Mouse (Mus musculus): Measurements from ENCODE around the gene Clk2. TPM values are rescaled to one million over a fixed set of nuclear protein-coding genes. Genes with fewer than 3 reads are reported as not detected.
A peak's percentile ranks its signal among the peaks of the same experiment; 100 is the strongest.

Clk2 gene
- polyA plus RNA-seq, 1 experiment from 2014 or later, result 10.2 TPM

DNA sequence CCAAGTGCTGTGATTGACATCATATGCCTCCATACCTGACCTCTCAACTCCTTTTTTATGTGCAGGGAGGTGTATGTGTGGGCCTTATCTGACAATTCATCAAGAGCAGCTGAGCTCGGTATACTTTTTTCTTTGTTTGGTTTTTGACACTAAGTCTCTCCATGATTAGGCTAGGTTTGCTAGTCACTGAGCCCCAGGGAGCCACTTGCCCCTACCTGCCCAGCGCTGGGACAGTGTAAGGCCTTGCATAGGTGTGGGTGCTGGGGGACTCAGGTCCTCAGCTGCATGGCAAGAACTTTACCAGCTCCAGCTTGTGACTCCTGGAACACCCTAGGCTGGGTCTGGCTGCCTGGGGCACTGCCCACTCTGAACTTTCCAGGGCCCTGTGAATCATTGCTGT lies 42.1 kb downstream of the Clk2 start:
- Histone ChIP-seq H3K27ac (replicated peaks) (peak overlapping the region; percentile 76), H3K9me3 (ENCODE audit: control insufficient read depth, low read length) (no peaks in the 10 kb centered on the region), H3K9ac (ENCODE audit: low read length) (no peak overlapping the region), H3K4me2 (replicated peaks; ENCODE audit: low read depth) (no peak overlapping the region), H3K4me3 (ENCODE audit: low read depth, low read length) (no peak overlapping the region), H3K4me1 (replicated peaks; ENCODE audit: control insufficient read depth, insufficient read depth) (0 out of 2 replicates have a peak, but pooled peaks cover 2% of the 10 kb centered on the region), H3K36me3 (ENCODE audit: control insufficient read depth, insufficient read depth, low read length) (peaks cover 34% of the 10 kb centered on the region), H3K27me3 (ENCODE audit: control insufficient read depth, insufficient read depth, low read length) (no peaks in the 10 kb centered on the region)
- TF ChIP-seq EP300 (optimal IDR thresholded peaks at IDR 0.05) (no peak), CTCF (IDR thresholded peaks at IDR 0.05; ENCODE audit: low read depth) (no peak)
- ATAC-seq (ENCODE audit: low FRiP score, low TSS enrichment), result no peak
- no peak for DNase-seq (ENCODE audit: low spot score)
- WGBS, result 69% methylated on average over 2 of the region's 2 CpGs

DNA sequence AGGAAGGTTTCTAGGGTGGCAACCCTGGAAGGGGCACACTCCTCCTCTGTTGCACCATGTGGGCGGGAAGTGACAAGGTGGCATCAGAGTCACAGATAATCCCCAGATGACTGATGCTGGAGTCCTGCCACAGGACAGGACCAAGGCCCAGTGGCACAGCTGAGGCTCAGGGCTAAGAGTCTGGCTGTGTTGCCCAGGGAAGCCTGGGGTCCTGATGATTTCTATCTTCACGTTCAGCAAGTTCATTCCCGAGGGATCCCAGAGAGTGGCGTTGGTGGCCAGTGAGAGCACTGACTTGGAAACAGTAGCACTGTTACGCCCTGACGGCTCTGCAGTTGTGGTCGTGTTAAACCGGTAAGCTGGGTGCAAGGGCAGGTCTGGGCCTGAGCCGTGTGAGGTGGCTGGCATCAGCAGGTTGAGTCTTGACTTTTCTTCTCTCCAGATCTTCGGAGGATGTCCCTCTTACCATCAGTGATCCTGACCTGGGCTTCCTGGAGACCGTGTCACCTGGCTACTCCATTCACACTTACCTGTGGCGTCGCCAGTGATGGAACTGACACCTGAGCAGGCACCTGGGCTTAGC lies 43.6 kb downstream of the Clk2 start:
- 78% methylated on average over 13 of the region's 13 CpGs for WGBS
- H3K27me3 ChIP-seq (ENCODE audit: control insufficient read depth, insufficient read depth, low read length), result no peaks in the 10 kb centered on the region
- peak overlapping the region; percentile 76 for H3K27ac ChIP-seq (replicated peaks)
- H3K9me3 ChIP-seq (ENCODE audit: control insufficient read depth, low read length), result no peaks in the 10 kb centered on the region
- ATAC-seq (ENCODE audit: low FRiP score, low TSS enrichment) (peak; percentile 1; the same call in 1 of the 2 replicates), DNase-seq (ENCODE audit: low spot score) (no peak)
- H3K4me2 ChIP-seq (replicated peaks; ENCODE audit: low read depth), result 0 out of 2 replicates have a peak overlapping the region, but pooled peaks have one; percentile 5
- no peak overlapping the region for H3K9ac ChIP-seq (ENCODE audit: low read length)
- TF ChIP-seq CTCF (IDR thresholded peaks at IDR 0.05; ENCODE audit: low read depth) (no peak), EP300 (optimal IDR thresholded peaks at IDR 0.05) (no peak)
- no peak overlapping the region for H3K4me3 ChIP-seq (ENCODE audit: low read depth, low read length)
- peaks cover 34% of the 10 kb centered on the region for H3K36me3 ChIP-seq (ENCODE audit: control insufficient read depth, insufficient read depth, low read length)
- H3K4me1 ChIP-seq (replicated peaks; ENCODE audit: control insufficient read depth, insufficient read depth), result peaks cover 6% of the 10 kb centered on the region; the same call in 1 of the 2 replicates

DNA sequence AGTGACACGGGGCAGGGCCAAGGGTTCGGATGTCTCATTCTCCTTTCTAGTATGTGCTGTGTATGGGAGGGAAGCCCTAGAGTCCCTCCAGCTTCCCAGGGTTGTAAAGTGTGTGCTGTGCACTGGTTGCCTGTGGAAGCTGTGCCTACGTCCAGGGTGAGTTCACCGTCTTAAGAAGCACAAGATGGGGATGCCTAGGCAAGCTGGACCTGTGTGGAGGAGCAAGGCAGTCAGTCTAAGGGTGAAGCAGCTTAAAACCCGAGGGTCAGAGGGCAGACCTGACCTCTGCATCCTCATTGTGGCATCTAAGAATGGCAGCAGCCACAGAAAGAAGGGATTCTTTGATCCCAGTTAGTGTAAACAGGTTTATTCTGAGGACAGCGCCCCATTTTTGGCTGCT lies 44.1 kb downstream of the Clk2 start:
- ATAC-seq (ENCODE audit: low FRiP score, low TSS enrichment), result no peak
- 82% methylated on average over 6 of the region's 6 CpGs for WGBS
- peak overlapping the region; percentile 46 for H3K27ac ChIP-seq (replicated peaks)

DNA sequence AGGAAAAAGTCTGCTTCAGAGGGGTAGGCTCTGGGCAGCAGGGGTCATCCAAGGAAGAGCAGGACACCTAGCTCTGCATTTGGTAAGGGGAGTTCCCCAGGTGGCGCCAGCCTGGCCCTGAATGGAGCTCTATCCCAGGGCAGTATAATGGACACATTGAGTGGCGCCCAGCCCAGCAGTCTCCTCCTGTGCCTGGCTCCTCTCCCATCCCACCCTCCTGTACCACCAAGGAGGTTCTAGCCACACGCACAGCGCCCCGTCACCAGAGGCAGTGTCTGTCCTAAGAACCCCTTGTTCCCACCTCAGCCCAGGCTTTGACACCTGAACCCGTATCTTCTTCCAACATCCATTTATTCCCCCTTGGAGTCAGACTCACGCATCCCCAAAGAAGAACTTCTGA lies 45.1 kb downstream of the Clk2 start:
- WGBS, result 88% methylated on average over 7 of the region's 7 CpGs
- Histone ChIP-seq H3K27ac (replicated peaks) (no peak overlapping the region), H3K4me2 (replicated peaks; ENCODE audit: low read depth) (no peak overlapping the region), H3K9ac (ENCODE audit: low read length) (no peak overlapping the region), H3K36me3 (ENCODE audit: control insufficient read depth, insufficient read depth, low read length) (peaks cover 34% of the 10 kb centered on the region), H3K27me3 (ENCODE audit: control insufficient read depth, insufficient read depth, low read length) (no peaks in the 10 kb centered on the region), H3K4me1 (replicated peaks; ENCODE audit: control insufficient read depth, insufficient read depth) (peaks cover 4% of the 10 kb centered on the region; the same call in 1 of the 2 replicates), H3K9me3 (ENCODE audit: control insufficient read depth, low read length) (no peaks in the 10 kb centered on the region), H3K4me3 (ENCODE audit: low read depth, low read length) (no peak overlapping the region)
- DNase-seq (ENCODE audit: low spot score), result no peak
- ATAC-seq (ENCODE audit: low FRiP score, low TSS enrichment), result no peak
- TF ChIP-seq EP300 (optimal IDR thresholded peaks at IDR 0.05) (no peak), CTCF (IDR thresholded peaks at IDR 0.05; ENCODE audit: low read depth) (no peak)

More for the DNA sequence above, 44.1 kb downstream of the Clk2 start:
- no peak for TF ChIP-seq EP300 (optimal IDR thresholded peaks at IDR 0.05)
- TF ChIP-seq CTCF (IDR thresholded peaks at IDR 0.05; ENCODE audit: low read depth), result no peak
- Histone ChIP-seq H3K4me1 (replicated peaks; ENCODE audit: control insufficient read depth, insufficient read depth) (peaks cover 4% of the 10 kb centered on the region; the same call in 1 of the 2 replicates), H3K4me3 (ENCODE audit: low read depth, low read length) (no peak overlapping the region), H3K27me3 (ENCODE audit: control insufficient read depth, insufficient read depth, low read length) (no peaks in the 10 kb centered on the region), H3K36me3 (ENCODE audit: control insufficient read depth, insufficient read depth, low read length) (peaks cover 34% of the 10 kb centered on the region), H3K4me2 (replicated peaks; ENCODE audit: low read depth) (0 out of 2 replicates have a peak overlapping the region, but pooled peaks have one; percentile 5), H3K9me3 (ENCODE audit: control insufficient read depth, low read length) (no peaks in the 10 kb centered on the region), H3K9ac (ENCODE audit: low read length) (0 out of 2 replicates have a peak overlapping the region, but pooled peaks have one; percentile 18)
- no peak for DNase-seq (ENCODE audit: low spot score)

DNA sequence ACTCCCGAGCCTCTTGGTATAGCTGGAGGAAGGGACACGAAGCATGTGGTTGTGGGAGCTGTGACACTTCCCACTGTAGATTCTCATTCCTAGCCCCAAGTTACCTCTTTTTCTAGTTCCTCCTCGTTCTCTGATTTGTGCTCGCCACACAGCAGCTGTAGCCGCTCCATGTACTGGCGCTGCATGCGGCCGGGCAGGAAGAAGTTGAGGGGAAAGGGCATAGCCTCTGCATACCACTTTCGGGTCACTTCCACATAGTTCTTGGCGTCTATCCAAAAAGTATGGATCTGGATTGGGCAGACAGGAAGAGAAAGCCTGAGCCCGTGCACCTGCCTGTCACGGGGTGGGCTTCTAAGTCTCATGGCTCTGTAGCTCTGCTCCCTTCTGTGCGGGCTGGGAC lies 45.6 kb downstream of the Clk2 start:
- Histone ChIP-seq H3K4me1 (replicated peaks; ENCODE audit: control insufficient read depth, insufficient read depth) (peaks cover 4% of the 10 kb centered on the region; the same call in 1 of the 2 replicates), H3K9me3 (ENCODE audit: control insufficient read depth, low read length) (no peaks in the 10 kb centered on the region), H3K27ac (replicated peaks) (no peak overlapping the region), H3K36me3 (ENCODE audit: control insufficient read depth, insufficient read depth, low read length) (peaks cover 34% of the 10 kb centered on the region), H3K4me2 (replicated peaks; ENCODE audit: low read depth) (no peak overlapping the region), H3K4me3 (ENCODE audit: low read depth, low read length) (no peak overlapping the region), H3K9ac (ENCODE audit: low read length) (no peak overlapping the region), H3K27me3 (ENCODE audit: control insufficient read depth, insufficient read depth, low read length) (no peaks in the 10 kb centered on the region)
- DNase-seq (ENCODE audit: low spot score) (no peak), ATAC-seq (ENCODE audit: low FRiP score, low TSS enrichment) (no peak)
- WGBS, result 71% methylated on average over 13 of the region's 13 CpGs
- no peak for TF ChIP-seq CTCF (IDR thresholded peaks at IDR 0.05; ENCODE audit: low read depth)
- TF ChIP-seq EP300 (optimal IDR thresholded peaks at IDR 0.05), result no peak

DNA sequence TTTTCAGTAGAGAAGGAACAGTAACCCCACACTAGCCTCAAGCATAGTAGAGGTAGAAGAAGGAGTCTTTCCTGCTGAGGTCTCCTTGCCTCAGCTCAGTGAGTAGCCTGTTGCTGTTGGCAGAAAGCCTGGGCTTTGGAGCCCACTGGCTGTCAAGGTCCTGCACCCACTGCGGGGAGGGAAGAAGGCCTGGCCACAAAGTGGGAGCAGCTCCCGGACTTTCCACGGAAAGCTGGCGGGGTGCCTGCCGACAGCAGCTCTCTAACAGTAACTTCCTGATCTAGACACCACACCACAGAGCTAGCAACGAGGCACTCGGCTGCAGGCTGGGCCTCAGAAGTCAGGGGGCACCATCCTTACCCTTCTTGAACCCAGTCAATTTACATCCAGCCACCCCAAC lies 46.1 kb downstream of the Clk2 start:
- TF ChIP-seq EP300 (optimal IDR thresholded peaks at IDR 0.05), result no peak
- no peak for TF ChIP-seq CTCF (IDR thresholded peaks at IDR 0.05; ENCODE audit: low read depth)
- ATAC-seq (ENCODE audit: low FRiP score, low TSS enrichment) (no peak), DNase-seq (ENCODE audit: low spot score) (no peak)
- Histone ChIP-seq H3K4me3 (ENCODE audit: low read depth, low read length) (no peak overlapping the region), H3K9me3 (ENCODE audit: control insufficient read depth, low read length) (no peaks in the 10 kb centered on the region), H3K27me3 (ENCODE audit: control insufficient read depth, insufficient read depth, low read length) (no peaks in the 10 kb centered on the region), H3K27ac (replicated peaks) (no peak overlapping the region), H3K4me2 (replicated peaks; ENCODE audit: low read depth) (no peak overlapping the region), H3K9ac (ENCODE audit: low read length) (no peak overlapping the region), H3K4me1 (replicated peaks; ENCODE audit: control insufficient read depth, insufficient read depth) (peaks cover 4% of the 10 kb centered on the region; the same call in 1 of the 2 replicates), H3K36me3 (ENCODE audit: control insufficient read depth, insufficient read depth, low read length) (peaks cover 28% of the 10 kb centered on the region)
- 78% methylated on average over 7 of the region's 7 CpGs for WGBS
